In genomic region chr5:57769644-57770043, GRCm38 (mm10) we compare ENCODE assay signal across 23 mouse cellular contexts. TPM values are rescaled to one million over a fixed set of nuclear protein-coding genes. Genes with fewer than 3 reads are reported as not detected.
DNase-seq lines count a peak whose midpoint lies in the region; ATAC-seq and TF ChIP-seq lines count a peak whose summit lies in the region.
"Had no signal": no experiment of that assay in that cellular context is flagged by ENCODE, and none has a peak within 500 bp of the region (broad histone marks: within the 10 kb centered on the region; RNA-seq: fewer than 3 reads in every experiment).

No protein-coding gene starts in this region.

- H3K4me3 ChIP-seq in left cerebral cortex, adult 2 months = no peak overlapping the region
- no peak overlapping the region for H3K4me3 ChIP-seq in testis, adult 2 months (ENCODE audit: control insufficient read depth, low read depth, low read length)
- no peak overlapping the region for H3K4me3 ChIP-seq in gastrocnemius, adult 2 months
- H3K4me3 ChIP-seq in hindbrain, embryonic 14.5 days (replicated peaks; ENCODE audit: low read length) = no peak overlapping the region
- H3K4me3 ChIP-seq: embryonic facial prominence, embryonic 10.5 days; forebrain, embryonic 12.5 days; heart, embryonic 15.5 days; limb, embryonic 12.5 days; liver, embryonic 15.5 days; midbrain, embryonic 10.5 days; neural tube, embryonic 13.5 days had no signal

- intact Hi-C loops in left cerebral cortex, adult 2 months (cut with DNase I) = no loop called here
- intact Hi-C loops in gastrocnemius, adult 2 months (cut with DNase I) = no loop called here

- no peak overlapping the region for H3K4me2 ChIP-seq in hindbrain, embryonic 14.5 days (replicated peaks)
- H3K4me2 ChIP-seq: forebrain, embryonic 12.5 days; heart, embryonic 15.5 days; limb, embryonic 12.5 days; liver, embryonic 15.5 days; neural tube, embryonic 13.5 days had no signal

- H3K9ac ChIP-seq in hindbrain, embryonic 14.5 days = no peak overlapping the region
- H3K9ac ChIP-seq: forebrain, embryonic 12.5 days; heart, embryonic 15.5 days; limb, embryonic 12.5 days; liver, embryonic 15.5 days; neural tube, embryonic 13.5 days had no signal

- H3K27me3 ChIP-seq in testis, adult 2 months (ENCODE audit: control insufficient read depth, insufficient read depth, low read length) = no peaks in the 10 kb centered on the region
- no peaks in the 10 kb centered on the region for H3K27me3 ChIP-seq in hindbrain, embryonic 14.5 days (ENCODE audit: control insufficient read depth, insufficient read depth, low read length)
- H3K27me3 ChIP-seq: forebrain, embryonic 12.5 days; heart, embryonic 15.5 days; limb, embryonic 12.5 days; liver, embryonic 15.5 days; neural tube, embryonic 13.5 days had no signal

- TF ChIP-seq POLR2A in testis, adult 2 months (IDR thresholded peaks at IDR 0.05; ENCODE audit: control insufficient read depth, low read depth, low read length) = no peak
- TF ChIP-seq POLR2A in brain, embryonic 14.5 days (IDR thresholded peaks at IDR 0.05; ENCODE audit: borderline replicate concordance, extremely low read depth, insufficient read depth, insufficient read length, poor library complexity, severe bottlenecking) = no peak

- H3K4me1 ChIP-seq in testis, adult 2 months (ENCODE audit: control insufficient read depth, insufficient read depth, low read length) = peaks cover 2% of the 10 kb centered on the region; the same call in 1 of the 2 replicates
- H3K4me1 ChIP-seq in hindbrain, embryonic 14.5 days (replicated peaks; ENCODE audit: control insufficient read depth, insufficient read depth, low read length) = no peaks in the 10 kb centered on the region
- H3K4me1 ChIP-seq: limb, embryonic 12.5 days; neural tube, embryonic 13.5 days had no signal

- H3K36me3 ChIP-seq in testis, adult 2 months (ENCODE audit: control insufficient read depth, insufficient read depth, low read length) = no peaks in the 10 kb centered on the region
- H3K36me3 ChIP-seq in hindbrain, embryonic 14.5 days (replicated peaks; ENCODE audit: control insufficient read depth, insufficient read depth) = no peaks in the 10 kb centered on the region
- H3K36me3 ChIP-seq: embryonic facial prominence, embryonic 10.5 days; forebrain, embryonic 12.5 days; heart, embryonic 15.5 days; limb, embryonic 12.5 days; liver, embryonic 15.5 days; midbrain, embryonic 10.5 days; neural tube, embryonic 13.5 days had no signal

- no peak overlapping the region for H3K27ac ChIP-seq in left cerebral cortex, adult 2 months
- no peak overlapping the region for H3K27ac ChIP-seq in testis, adult 2 months (ENCODE audit: control insufficient read depth, insufficient read depth, low read depth, low read length)
- H3K27ac ChIP-seq in gastrocnemius, adult 2 months = no peak overlapping the region
- no peak overlapping the region for H3K27ac ChIP-seq in hindbrain, embryonic 14.5 days
- H3K27ac ChIP-seq: embryonic facial prominence, embryonic 10.5 days; forebrain, embryonic 12.5 days; heart, embryonic 15.5 days; limb, embryonic 12.5 days; liver, embryonic 15.5 days; midbrain, embryonic 10.5 days; neural tube, embryonic 13.5 days had no signal

- TF ChIP-seq CTCF in left cerebral cortex, adult 2 months (IDR thresholded peaks at IDR 0.05) = peak; percentile 10; the same call in 1 of the 2 replicates
- peak; percentile 65; the same call in 1 of the 2 replicates for TF ChIP-seq CTCF in testis, adult 2 months (IDR thresholded peaks at IDR 0.05; ENCODE audit: control insufficient read depth, insufficient read depth, insufficient replicate concordance, low read depth, low read length)
- TF ChIP-seq CTCF in brain, embryonic 14.5 days (IDR thresholded peaks at IDR 0.05; ENCODE audit: borderline replicate concordance, extremely low read depth, insufficient read depth, insufficient read length) = peak; percentile 8; the same call in 1 of the 2 replicates
- TF ChIP-seq CTCF in gastrocnemius, adult 2 months (IDR thresholded peaks at IDR 0.05) = no peak

- DNase-seq in left cerebral cortex, adult 2 months (ENCODE audit: extremely low spot score in 1 of 2, low spot score in 2 of 2) = no peak
- no peak for DNase-seq in left cerebral cortex, adult 18-20 months (ENCODE audit: low spot score in 2 of 2)
- DNase-seq in testis, postnatal 10 days (ENCODE audit: low spot score) = no peak
- DNase-seq in brain, embryonic 14.5 days (ENCODE audit: low read depth) = no peak
- DNase-seq in testis, postnatal 14 days (ENCODE audit: low spot score) = peak; percentile 34
- DNase-seq in gastrocnemius, adult 2 months = no peak
- no peak for DNase-seq in hindbrain, embryonic 14.5 days (ENCODE audit: low spot score)
- DNase-seq: adrenal gland, postnatal 14 days; cerebellum, adult 2 months; cerebellum, postnatal 36 days; gastrocnemius, postnatal 10 days; kidney, adult 8-10 months; kidney, postnatal 36 days; lung, postnatal 10 days; thymus, adult 18-20 months had no signal

- WGBS in hindbrain, embryonic 14.5 days = 94% methylated on average over 7 of the region's 7 CpGs

- no peak for ATAC-seq in hindbrain, embryonic 14.5 days (ENCODE audit: low FRiP score)

- H3K9me3 ChIP-seq in hindbrain, embryonic 14.5 days (ENCODE audit: control insufficient read depth, low read length) = no peaks in the 10 kb centered on the region
- H3K9me3 ChIP-seq: embryonic facial prominence, embryonic 10.5 days; forebrain, embryonic 12.5 days; heart, embryonic 15.5 days; limb, embryonic 12.5 days; liver, embryonic 15.5 days; midbrain, embryonic 10.5 days; neural tube, embryonic 13.5 days had no signal

RNA-seq across cellular contexts. Expression of gene Pcdh7, which starts 51.9 kb away (rescaled TPM):
- 100 to 1,000 TPM; 169 to 170 TPM for total RNA-seq in left cerebral cortex, adult 2 months (2021)
- total RNA-seq in left cerebral cortex, adult 18-20 months (2021) = 100 to 1,000 TPM; 130 to 159 TPM
- 0.58 and 1.3 TPM in 2 replicates for polyA plus RNA-seq in testis, adult 2 months (2012; rRNA removed)
- 10.0 and 25.8 TPM in 2 replicates for polyA plus RNA-seq in brain, embryonic 14.5 days (2012; rRNA removed)
- 1 to 10 TPM; 2.3 to 2.9 TPM for total RNA-seq in gastrocnemius, adult 2 months (2021)
- 34.4 and 37.5 TPM in 2 replicates for polyA plus RNA-seq in hindbrain, embryonic 14.5 days (2014; fragmentation: Nextera tagmentation; extraction: Ambion mirVana)

Comparison
In these comparisons a context has a peak if more than half of its experiments do, and no peak if none do; other contexts are left out.
1. RNA of gene Pcdh7, which starts 51.9 kb away (total RNA-seq): 169 to 170 TPM in left cerebral cortex, adult 2 months and 130 to 159 TPM in left cerebral cortex, adult 18-20 months; 2.3 to 2.9 TPM in gastrocnemius, adult 2 months; every median in the first group is over 10 times any median in the second.